Mouse (Mus musculus): Measurements from ENCODE around the gene Foxg1.

DNA sequence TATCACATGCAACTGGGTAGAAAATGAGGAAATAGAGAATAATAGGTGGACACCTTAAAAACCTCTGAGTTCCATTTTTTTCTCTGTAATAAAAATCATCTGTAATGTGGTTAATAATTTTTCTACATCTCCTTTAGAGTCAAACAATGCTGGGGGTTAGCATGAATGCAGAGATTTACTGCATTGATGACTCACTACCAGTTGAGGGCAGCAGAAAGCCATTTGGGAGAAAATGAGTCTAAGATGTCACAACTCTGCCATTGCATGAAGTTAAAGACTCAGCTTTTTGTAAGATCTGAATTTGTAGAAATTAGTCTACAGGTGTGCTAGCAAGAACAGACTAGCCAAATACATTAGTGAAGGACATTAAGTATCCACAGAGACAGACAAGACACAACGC is 13.5 kb upstream of the Foxg1 start:
- TF ChIP-seq CTCF (IDR thresholded peaks at IDR 0.05; ENCODE audit: control insufficient read depth, insufficient read depth, low read length) (no peak), POLR2A (IDR thresholded peaks at IDR 0.05; ENCODE audit: borderline replicate concordance, control insufficient read depth, low read depth, low read length) (no peak)
